Mouse (Mus musculus) right cerebral cortex, postnatal 14 days (tissue): ENCODE results near the gene Shh.

Experiments used
- DNase-seq: peaks from one replicate; pipeline ENCODE4 v3.0.0; 2022

Gene Shh

GRCm38 (mm10) chr5:28466760-28467306 is at the start of gene Shh:
Shh (minus strand) TSS chr5:28467256.
- DNase-seq, result peak; percentile 61

- no peak for DNase-seq
These were observed 33.9 kb upstream of the Shh start for GRCm38 (mm10) chr5:28500792-28501439.

GRCm38 (mm10) chr5:28498846-28499245 is 31.8 kb upstream of the Shh start:
- DNase-seq, result no peak

GRCm38 (mm10) chr5:28495712-28496650 is 28.9 kb upstream of the Shh start:
- no peak for DNase-seq

GRCm38 (mm10) chr5:28493550-28493949 is 26.5 kb upstream of the Shh start:
- no peak for DNase-seq

GRCm38 (mm10) chr5:28482991-28483390 is 15.9 kb upstream of the Shh start:
- no peak for DNase-seq

GRCm38 (mm10) chr5:28481730-28482129 is 14.7 kb upstream of the Shh start:
- no peak for DNase-seq

- DNase-seq, result no peak
These were observed 9.6 kb upstream of the Shh start for GRCm38 (mm10) chr5:28476389-28477379.

GRCm38 (mm10) chr5:28473556-28473955 is 6.5 kb upstream of the Shh start:
- no peak for DNase-seq

GRCm38 (mm10) chr5:28469525-28470202 is 2.6 kb upstream of the Shh start:
- peak; percentile 58 for DNase-seq

- DNase-seq, result no peak
These were observed 705 bp downstream of the Shh start for GRCm38 (mm10) chr5:28466351-28466750.

- no peak for DNase-seq
These were observed 1.5 kb downstream of the Shh start for GRCm38 (mm10) chr5:28465526-28465925.

GRCm38 (mm10) chr5:28465099-28465406 is 2.0 kb downstream of the Shh start:
- peak; percentile 81 for DNase-seq

- DNase-seq, result peak; percentile 29
These were observed 2.5 kb downstream of the Shh start for GRCm38 (mm10) chr5:28464361-28465098.

GRCm38 (mm10) chr5:28463656-28464055 is 3.4 kb downstream of the Shh start:
- no peak for DNase-seq

GRCm38 (mm10) chr5:28462741-28463590 is 4.1 kb downstream of the Shh start:
- peak; percentile 17 for DNase-seq

GRCm38 (mm10) chr5:28461376-28461775 is 5.7 kb downstream of the Shh start:
- no peak for DNase-seq

GRCm38 (mm10) chr5:28460556-28461350 is 6.3 kb downstream of the Shh start:
- no peak for DNase-seq

GRCm38 (mm10) chr5:28459456-28460225 is 7.4 kb downstream of the Shh start:
- DNase-seq, result no peak
